Mouse (Mus musculus) embryo, embryonic 11 days (tissue): Measurements from ENCODE around the gene Gpc6.

Source experiments
- DNase-seq: peaks from one replicate; pipeline ENCODE4 v3.0.0-alpha.2; 2015

Gpc6 gene

DNA sequence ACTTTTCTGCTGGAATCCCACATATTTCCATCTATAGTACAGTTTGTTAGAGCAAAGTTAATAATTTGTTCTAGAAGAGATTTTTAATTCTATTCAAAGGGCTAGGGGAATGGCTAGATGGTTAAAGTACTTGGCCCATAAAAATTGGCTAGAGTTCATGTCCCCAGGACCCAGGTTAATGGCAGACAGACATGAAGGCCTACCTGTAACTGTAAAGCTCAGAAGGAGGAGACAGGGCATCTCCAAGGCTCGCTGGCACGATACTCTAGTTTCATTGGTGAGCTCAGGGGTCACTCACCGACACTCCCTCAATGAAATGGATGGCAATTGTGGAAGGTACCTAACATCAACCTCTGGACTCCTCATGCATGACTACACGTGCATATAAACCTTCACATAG is 725.0 kb downstream of the Gpc6 start:
- no peak for DNase-seq

DNA sequence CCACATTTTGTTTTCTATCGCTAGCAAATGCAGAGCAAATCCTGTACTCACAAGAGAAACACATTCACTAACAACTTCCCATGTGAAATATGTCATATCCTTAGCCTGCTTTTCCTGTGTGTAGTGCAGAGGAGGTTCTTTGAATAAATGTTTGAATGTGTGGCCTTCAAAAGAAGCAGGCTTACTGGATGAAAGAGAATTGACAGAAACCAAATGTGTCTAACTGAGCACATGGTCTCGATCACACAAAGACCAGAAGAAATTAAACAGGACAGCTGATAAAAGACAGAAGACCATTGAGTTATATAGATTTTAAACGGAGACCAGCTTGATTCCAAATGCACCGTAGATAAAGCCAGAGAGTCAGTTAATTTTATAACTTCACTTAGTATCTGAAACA is 726.2 kb downstream of the Gpc6 start:
- DNase-seq: peak; percentile 21

DNA sequence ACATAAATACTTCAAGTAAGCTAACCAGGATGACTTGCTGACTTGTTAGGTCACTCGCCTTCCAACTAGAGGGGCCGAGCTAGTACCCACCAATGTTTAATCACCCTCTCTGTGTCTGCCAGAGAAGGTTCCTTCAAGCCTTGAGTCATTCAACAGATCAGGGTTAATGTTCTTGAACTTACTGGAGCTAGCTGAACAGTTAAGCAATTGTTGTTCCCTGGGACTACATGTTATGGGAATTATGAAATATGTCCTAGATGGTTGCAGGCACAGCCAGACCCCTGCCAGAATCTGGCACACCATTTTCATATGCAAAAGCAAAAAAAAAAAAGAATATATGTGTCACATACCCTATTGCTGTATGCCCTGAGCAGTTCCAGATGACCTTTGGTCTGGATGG is 726.8 kb downstream of the Gpc6 start:
- DNase-seq: peak; percentile 7

DNA sequence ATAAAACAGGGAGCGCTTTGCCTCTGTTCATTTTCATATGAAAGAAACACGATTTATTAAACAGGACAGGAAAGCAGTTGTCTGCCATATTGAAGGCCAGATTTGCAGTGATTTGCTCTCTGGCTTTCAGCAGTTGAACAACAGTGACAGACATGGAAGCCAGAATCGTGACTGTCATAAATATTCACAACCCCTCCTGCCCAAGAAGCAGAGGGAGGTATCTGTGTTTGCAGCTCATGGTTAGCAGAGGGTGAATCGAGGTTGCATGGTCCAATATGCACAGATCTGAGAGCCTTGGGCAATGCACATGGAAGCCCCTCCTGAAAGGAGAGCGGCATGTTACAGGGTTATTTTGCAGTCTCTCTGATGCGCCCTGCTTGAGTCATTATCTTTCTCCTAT is 730.3 kb downstream of the Gpc6 start:
- no peak for DNase-seq

DNA sequence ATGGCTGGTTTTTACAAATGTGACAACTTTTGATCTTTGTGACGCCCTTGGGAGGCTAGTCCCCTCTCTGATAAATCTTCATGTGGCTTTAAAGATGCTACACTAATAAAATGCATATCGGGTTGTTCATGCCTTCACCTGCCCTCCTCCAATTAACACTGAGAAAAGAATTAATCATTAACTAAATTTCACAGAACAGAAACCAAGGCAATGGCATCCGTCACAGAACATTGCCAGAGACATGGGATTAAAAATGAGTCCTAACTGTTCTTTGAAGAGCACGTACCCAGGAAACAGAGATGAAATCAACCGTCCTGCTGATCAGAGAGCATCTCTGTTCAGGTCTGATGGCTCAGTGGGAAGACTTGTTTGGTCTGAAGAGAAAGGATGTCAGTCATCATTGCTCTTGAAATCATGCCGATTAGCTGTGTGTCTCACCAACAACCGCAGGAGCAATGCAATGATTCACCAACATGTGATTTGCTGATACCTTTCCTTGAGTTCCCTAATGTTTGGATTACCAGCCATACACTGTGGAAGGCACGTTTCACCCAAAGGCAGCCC is 734.2 kb downstream of the Gpc6 start:
- DNase-seq: no peak

DNA sequence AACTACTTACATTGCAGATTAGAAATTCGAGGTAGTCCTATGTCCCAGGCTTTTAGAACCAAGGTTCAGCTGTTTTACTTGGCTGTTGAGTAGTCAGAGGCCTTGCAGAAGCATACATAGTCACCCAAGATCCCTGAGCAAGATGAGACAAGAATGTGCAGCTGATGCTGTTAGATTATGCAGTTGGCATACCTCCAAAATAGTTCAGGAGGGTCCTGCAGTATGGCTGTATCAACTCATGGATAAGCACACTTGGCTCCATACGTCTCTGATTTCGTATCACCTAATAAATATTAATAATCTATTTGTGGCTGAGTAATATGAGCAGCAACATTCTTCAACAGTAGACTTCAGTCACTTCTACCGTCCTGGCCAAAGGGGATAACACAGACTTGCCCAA is 737.1 kb downstream of the Gpc6 start:
- no peak for DNase-seq

DNA sequence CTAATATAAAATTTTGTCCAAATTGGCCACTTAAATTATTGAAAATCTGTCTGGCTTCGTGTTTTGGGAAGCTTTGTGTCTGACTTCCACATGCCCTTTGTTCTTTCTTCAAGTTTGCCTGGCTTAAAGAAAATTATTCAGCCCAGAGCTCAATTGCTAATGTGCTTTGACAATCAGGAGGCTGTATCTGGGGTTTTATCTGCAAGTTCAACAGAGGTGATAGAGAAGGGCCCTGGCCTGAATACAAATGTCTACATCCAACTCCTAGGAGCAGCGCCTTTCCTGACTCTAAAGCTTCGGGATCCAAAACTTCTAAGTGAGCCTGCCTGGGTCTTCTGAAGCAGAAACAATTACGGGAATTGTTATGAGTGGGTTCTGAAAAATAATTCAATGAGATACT is 739.7 kb downstream of the Gpc6 start:
- DNase-seq: no peak

DNA sequence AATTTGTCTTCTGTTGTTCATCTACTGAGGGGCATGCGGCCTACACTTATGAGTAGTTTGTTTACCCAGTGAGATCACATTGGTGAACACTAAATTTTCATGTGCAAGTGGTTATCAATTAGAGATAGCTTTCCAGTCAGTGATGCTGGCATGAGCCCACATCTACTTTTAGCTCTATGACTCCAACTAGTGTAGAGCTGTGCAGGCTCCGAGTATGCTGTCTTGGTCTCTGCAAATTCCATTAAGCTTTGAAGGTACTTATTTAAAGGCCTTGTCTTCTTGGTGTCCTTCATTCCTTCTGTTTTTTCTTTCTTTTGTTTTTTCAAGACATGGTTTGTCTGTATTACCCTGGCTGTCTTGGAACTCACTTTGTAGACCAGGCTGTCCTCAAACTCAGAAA is 741.0 kb downstream of the Gpc6 start:
- DNase-seq: no peak

DNA sequence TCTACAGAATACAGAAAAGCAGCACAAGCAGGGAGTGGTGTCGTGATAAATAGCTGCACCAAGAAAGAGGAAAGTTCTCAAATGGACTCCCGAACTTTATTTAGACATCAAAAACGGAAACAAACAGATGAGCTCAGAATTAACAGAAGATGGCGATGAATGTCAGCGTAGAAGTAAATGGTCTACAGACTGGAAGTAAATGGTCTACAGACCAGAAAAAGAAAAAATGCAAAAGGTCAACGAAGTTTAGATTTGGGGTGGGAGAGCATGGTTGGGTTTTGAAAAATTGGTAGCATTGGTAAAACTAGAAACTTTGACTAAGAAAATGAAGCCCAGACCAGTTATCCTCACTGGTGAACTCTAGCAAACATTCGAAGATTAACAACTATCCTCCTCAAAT is 748.4 kb downstream of the Gpc6 start:
- no peak for DNase-seq

DNA sequence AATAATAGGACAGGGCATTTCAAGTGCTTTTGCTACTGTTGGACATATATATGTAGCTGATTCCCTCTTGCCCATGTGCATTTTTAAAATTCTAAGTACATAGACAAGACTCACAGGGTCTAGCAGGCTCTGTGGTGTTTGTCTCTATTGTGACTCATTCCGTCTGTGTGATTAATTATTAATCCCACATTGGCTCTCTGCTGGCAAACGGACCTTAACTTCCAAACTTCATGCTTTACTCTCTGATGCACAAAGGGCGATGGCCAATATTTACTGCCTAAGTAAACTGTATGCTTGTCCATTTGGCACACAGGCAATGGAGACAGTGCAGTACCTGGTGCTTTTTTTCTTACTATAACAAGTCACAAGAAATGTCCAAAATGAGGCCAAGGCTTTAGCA is 749.4 kb downstream of the Gpc6 start:
- DNase-seq: no peak

DNA sequence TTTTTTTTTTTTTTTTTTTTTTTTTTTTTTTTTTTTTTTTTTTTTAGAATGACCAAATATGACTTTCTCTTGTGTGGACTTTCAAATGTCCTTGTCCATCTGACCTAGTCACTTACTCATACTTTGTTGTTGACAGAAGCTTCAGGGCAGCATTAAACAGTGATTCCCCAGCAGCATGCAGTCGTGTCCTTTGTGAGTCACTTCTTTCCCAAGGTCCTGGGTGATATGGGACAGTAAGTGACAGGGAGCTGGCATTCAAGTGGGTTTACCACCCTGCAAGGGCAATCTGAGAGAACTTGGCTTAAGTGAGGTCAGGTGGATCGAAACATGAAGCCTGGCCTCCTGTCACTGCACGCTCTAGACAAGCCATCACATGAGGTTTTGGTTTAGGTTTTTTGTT is 754.8 kb downstream of the Gpc6 start:
- DNase-seq: no peak

DNA sequence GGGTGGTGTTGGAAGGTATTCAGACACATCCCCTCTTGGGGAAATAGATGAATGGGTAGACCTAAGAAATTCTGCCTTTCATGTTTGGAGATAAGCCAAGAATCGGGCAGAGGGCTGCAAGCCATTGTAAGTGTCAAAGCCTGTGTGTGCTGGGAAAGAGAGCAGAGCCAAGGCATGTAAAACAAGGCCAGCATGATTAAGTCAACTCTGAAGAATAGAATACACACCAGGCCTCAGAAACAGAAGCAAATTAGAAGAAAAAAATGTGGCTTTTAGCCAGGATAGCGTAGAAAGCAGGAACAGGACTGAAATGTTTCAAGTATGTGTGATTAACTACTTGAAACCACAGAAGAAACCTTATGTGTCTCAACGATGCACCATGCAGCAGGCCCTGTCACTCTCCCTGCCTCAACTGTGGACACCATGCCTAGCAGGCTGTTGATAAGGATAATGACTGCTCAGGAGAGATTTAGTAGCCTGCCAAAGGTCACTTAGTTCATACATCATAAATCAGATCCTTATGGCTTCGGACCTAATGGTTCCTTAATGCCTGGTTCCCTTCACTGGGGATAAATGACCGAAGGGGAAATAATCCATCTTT is 756.3 kb downstream of the Gpc6 start:
- peak; percentile 43 for DNase-seq

DNA sequence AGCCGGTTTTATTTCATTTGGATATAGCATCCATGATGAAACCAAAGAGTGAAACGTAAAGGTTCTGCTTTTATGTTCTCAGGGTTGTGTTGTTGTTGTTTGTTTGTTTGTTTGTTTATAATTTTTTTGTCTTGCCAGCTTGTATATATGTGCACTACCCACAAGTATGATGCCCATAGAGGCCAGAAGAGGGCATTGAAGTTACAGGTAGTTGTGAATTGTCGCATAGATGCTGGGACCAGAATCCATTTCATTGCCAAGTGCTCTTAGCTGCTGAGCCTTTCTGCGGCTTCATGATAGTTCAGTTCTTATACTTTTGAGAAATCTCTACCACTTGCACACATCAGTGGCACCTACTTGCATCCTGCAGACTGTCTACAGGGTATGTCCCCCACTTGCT is 758.0 kb downstream of the Gpc6 start:
- DNase-seq: no peak

DNA sequence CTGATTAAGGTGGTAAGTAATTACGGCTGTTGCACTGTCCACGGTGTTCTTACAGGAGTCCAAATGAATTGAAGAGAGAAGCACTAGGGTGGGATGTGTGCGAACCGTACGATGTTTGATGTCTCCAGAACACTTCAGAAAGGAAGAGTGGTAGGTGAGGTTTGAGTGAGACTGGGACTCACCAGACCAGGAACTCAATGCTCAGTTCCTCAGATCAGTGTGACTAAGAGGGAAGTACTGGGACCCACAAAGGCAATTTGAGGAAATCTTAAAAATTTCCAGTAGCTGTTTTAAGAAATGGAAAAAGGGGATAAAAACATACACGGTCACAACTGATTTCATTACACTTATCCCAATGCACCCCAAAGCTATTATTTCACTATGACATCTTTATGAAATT is 764.7 kb downstream of the Gpc6 start:
- DNase-seq: no peak

DNA sequence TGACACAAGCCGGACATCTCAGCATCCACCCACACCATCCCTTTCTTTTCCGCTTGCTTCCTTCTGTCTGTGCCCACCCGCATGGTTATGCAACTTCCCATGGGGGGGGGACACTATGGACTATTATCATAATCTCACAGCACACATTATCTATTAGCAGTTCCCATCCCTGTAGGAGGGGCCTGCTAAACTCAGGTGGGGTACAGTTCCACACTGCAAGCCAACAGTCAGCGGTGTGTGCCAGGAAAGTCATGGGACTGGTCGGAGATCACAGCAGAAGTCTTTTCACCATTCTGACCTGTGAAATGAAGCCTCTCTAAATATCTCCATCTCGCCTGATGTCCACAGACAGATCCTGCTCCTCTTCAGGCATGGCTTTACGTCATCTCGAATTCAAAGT is 770.5 kb downstream of the Gpc6 start:
- no peak for DNase-seq

DNA sequence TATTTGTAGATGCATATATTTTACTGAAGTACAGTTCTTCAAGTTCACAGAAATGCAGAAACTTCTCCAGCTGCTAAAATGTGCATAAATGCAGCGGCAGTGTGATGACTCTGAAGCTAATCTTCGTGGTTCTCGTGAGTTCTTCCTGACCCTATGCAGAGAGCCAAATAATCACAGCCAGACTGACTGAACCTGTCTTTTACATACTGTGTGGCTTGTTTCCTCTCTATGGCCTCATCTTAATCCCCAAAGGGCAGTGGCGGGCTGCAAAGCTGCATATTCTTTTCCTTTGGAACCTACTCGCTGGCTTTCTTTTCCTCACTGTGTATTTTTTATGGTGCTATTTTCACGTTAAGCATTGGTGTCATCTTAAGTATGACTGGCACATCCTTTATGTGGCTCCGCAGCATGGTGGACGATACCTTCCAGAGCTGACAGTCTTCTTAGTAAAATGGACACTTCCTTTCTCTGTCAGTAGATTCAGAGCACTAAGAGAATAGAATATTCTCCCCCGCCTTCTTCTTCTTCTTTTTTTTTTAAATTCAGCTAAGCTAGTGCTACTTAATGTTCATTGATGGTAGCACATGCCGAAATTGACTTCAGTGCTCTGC is 775.7 kb downstream of the Gpc6 start:
- no peak for DNase-seq

DNA sequence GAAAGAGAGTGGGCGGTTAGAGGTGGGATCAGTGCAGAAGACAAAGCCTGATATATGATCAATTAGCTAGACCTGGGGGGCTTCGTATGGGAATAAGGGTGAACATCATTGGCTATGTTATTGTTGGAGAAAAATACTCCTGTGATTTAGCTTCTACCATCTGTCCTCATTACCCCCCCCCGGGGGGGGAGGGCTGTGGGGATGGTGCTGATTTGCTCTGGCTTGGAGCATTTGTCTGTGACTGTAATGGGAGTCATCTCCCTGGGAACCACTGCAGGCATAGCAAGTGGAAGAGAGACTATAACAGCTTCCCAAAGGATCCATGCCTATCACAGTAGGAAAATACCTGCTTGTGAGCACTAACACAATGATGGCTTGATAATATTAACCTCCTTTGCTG is 783.7 kb downstream of the Gpc6 start:
- no peak for DNase-seq

DNA sequence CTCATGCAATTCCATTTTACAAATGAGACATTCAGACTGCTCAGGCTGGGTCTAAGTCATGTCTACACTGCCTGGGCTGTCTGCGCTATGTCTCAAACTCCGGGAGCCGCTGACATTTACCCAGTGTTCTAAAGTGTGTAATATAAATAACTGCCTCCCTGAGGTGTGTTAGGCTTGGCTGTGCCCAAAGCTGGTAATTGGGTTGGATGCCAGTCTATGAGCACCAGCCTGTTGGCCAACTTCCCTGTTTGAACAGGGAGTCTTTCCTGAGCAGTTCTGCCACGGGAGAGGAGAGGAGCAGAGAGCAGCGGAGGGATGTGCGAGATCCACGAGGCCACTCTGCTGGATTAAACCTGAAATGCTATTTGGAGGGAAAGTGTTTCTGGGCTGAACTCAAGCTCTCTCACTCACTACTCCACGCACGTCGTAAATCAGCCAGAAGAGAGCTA is 785.4 kb downstream of the Gpc6 start:
- DNase-seq: no peak

DNA sequence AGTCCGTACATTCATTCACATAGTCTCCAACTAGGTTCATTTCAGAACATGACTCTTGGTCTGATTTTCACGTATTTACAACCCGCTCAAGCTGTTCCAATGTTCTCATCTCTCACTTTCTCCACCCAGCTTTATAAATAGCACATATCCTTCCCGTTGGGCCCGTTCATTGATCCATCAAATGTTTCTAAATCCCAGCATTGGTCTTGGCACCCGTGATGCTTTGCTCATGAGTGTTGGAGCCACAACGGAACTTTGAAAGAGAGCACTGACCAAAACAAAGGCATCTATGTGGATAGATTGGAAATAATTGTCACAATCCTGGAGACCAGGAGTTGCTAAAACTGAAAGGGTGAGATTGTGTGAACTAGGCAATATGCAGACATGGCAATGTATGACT is 787.2 kb downstream of the Gpc6 start:
- DNase-seq: no peak

DNA sequence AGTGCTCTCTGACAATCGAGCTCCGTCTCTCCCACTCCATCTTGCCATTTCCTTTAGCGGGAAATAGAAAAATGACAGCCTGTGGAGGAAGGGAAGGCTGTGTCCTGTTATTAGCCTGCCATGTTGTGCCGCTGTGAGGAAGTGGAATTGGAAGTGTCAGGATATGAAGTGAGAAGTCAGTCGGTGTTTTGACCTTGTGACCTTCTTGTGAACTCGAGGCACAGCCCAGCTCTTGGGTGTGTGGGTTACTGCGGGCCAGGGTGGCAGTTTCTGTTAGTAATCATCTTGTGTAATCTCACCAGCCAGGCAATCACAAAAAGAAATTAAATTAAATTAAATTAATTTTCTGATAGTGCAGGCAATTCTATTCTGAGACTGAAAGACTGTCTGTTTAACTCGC is 789.0 kb downstream of the Gpc6 start:
- peak; percentile 39 for DNase-seq

DNA sequence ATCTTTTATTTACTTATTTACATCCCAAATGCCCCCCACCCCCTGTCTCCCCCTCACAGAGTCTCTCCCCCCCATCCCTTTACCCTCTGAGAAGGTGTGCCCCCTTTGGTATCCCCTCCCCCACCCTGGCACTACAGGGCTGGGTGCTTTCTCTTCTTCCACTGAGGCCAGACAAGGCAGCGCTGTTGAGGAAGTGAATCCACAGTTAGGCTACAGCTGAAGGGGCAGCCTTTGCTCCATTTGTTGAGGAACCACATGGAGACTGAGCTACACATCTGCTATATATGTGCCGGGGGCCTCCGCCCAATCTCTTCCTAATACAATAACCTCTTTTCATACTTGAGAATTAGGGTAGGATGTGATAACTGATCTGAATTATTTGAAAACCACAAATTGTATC is 791.2 kb downstream of the Gpc6 start:
- DNase-seq: no peak

DNA sequence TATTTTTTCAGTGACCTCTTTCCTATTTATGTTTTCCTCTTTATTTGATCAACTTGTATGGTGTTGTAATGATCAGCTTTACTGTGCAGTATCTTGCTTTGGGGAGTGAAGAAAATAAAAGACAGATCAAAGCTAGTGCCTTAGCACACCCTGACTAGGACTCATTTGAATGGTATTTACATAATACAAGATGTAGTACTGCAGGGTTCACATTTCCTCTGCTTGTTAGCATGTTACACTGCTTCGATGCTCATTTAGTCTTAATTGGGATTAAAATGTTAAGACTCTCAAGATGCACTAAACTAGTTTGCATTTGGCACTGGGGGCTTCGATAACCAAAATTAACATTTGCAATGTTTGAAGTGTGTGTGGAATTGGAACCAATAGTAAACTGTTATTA is 803.6 kb downstream of the Gpc6 start:
- no peak for DNase-seq

DNA sequence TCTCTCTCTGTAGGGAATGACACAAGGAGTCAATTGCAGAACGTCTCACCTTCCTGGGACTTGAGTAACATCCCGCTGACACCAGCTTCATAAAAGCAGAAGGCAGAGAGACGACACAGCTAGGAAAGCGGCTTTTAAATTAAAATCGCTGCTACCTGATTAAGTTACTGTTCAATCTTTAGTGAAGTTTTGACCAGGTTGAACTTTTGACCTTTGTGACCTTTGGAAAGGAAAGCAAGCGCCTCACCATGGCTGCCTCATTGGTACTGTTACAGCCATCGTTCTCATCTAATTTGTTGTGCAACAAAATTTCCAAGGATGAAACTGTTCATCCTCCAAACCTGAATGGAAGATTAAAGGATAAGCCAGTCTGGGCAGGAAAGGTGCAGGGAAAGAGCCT is 830.1 kb downstream of the Gpc6 start:
- no peak for DNase-seq

DNA sequence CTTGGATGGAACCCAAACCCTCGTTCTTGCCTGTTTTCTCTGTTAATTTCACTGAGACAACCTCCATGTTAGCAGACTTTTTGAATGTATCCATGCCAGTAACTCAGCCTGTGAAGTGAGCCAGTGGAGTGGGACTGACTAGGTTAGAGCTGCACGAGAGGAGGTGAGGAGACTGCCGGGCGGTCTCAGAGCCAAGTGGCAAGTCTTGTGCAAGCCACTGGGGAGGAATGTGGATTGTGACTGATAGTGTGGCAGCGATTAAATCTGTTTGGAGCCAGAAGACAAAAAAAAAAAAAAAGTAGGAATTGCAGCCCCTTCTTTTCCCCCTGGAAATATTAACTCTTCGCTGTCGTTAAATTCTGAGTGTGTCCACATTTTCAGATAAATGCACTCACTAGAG is 831.4 kb downstream of the Gpc6 start:
- no peak for DNase-seq

DNA sequence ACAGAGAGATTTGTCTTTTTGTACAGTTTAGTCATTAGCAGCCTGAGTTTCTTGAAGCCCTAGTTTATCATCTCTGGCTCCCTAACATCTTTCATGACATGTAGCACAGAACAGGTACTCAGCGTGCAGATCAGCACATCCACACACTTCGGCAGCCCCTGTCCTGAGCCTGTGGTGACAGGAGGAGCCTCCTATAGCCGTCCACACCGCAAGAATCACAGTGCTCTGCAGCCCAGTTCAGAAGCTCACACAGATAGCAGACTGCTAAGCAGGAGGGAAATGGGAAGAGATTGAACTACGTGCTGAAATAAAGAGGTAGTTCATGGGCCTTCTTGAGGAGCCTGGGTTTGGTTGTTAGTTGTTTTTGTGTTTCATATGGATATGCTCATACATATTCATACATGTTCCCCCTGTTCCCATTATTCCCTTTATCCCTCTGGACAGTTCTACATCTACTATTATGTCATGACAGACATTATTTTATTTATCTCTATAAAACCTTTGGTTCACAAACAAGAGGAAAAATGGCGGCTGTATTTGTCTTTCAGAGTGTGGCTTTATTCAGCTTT is 832.8 kb downstream of the Gpc6 start:
- no peak for DNase-seq
